Mouse (Mus musculus): ENCODE data around the gene Rps8. TPM values are rescaled to one million over a fixed set of nuclear protein-coding genes. Genes with fewer than 3 reads are reported as not detected.
A peak's percentile ranks its signal among the peaks of the same experiment; 100 is the strongest.

Gene Rps8
- total RNA-seq, 2 experiments from 2014 or later, result 556 to 596 TPM

DNA sequence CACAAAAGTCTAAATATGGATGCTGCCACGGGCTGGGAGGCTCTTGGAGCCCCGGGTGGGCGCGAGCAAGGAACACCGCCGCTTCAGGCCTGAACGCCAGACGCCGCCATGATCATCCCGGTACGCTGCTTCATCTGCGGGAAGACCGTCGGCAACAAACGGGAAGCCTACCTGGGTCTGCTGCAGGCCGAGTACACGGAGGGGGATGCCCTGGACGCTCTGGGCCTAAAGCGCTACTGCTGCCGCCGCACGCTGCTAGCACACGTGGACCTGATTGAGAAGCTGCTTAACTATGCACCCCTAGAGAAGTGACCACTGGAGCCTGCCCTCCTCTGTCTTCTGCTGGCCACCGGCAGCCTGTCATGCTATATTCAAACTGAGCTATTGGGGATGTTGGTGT lies 7.2 kb downstream of the Rps8 start:
- no peak for DNase-seq (ENCODE audit: low spot score in 2 of 2)

- DNase-seq (ENCODE audit: low spot score in 2 of 2), result no peak
Observed at GRCm38 (mm10) chr4:117148047-117148713, 7.9 kb downstream of the Rps8 start.

DNA sequence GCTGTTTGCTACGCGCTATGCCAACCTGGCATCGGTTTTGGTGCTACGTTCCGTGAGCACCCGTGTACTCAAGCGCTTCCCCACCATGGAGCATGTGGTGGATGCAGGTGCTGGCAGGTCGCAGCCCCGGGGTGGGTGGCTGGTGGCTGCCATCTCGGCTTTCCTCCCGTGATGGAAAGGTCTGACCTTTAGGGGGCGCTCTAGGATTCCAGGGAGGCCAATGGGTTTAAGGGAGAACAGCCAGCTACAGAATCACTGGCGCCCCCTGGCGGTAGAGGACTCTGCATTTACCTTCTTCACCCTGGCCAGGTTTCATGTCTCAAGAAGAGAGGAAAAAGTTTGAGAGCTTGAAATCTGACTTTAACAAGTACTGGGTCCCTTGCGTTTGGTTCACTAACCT lies 9.9 kb downstream of the Rps8 start:
- peak; percentile 84 for DNase-seq (ENCODE audit: low spot score in 2 of 2)

DNA sequence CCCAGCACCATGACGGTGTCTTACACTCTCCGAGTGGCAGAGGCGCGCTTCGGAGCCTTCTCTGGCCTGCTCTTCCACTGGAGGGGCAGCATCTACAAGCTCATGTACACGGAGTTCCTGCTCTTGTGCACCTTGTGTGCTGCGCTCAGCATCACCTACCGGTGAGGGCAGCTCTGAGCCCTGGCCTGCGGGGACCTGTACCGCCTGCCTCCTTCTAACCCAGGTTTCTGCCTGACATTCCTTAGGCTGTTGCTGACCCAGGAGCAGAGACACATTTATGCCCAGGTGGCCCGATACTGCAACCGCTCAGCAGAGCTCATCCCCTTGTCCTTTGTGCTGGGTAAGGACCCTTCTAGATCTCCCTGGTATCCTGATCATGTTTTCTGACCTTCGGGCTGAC lies 10.8 kb downstream of the Rps8 start:
- no peak for DNase-seq (ENCODE audit: low spot score in 2 of 2)

- no peak for DNase-seq (ENCODE audit: low spot score in 2 of 2)
Observed at GRCm38 (mm10) chr4:117143023-117143422, 13.0 kb downstream of the Rps8 start.

GRCm38 (mm10) chr4:117140613-117141012 lies 15.4 kb downstream of the Rps8 start:
- no peak for DNase-seq (ENCODE audit: low spot score in 2 of 2)

DNA sequence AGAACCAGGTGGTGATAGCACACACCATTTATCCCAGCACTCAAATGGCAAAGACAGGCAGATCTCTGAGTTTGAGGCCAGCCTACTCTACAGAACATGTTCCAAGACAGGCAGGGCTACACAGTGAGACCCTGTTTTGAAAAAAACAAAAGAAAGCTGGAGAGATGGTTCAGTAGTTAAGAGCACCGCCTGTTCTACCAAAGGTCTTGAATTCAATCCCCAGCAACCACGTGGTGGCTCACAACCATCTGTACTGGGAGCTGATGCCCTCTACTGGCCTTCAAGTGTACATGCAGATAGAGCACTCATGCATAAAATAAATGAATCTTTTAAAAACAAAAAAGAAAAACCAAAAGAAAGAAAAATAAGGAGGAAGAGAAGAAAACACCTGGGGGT lies 16.8 kb downstream of the Rps8 start:
- DNase-seq (ENCODE audit: low spot score in 2 of 2), result no peak

DNA sequence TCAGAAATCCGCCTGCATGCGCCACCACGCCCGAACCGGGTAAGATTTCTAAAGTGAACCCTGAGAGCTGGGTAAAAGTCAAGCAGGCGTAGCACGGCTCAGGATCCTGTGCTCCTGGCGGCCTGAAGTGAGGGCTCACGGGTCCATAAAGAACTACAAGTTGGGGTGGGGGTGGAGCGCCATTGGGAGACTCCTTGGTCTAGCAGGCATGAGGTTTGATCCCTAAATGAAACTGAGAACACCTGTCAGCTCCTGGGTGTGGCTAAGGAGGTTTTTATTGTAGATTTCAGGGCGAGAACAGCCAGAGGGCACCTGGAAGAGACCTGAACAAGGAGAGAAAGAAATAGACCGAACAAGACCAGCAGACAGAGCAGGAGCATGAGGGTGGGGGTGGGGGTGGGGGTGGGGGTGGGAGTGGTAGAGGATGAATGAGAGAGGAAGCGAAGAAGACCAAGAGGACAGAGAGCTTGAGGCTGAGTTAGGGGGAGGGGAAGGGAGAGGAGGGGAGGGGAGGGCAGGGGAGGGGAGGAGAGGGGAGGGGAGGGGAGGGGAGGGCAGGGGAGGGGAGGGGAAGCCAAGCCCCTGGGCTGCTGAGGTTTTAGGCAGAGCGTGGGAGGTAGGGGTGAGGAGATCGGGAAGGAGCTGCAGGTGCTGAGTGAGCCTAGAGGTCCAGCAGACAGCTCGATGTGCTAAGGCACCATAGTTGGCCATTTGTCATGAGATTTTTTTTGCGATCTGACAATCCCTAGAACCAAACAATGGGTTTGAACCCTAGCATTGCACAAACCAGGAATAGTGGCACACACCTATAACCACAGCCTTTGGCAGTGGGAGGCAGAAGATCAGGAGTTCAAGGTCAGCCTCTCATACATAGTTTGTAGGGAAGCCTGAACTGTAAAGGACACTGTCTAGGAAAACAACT lies 17.5 kb downstream of the Rps8 start:
- DNase-seq (ENCODE audit: low spot score in 2 of 2), result no peak

- no peak for DNase-seq (ENCODE audit: low spot score in 2 of 2)
Observed at GRCm38 (mm10) chr4:117136034-117136433, 20.0 kb downstream of the Rps8 start.

DNA sequence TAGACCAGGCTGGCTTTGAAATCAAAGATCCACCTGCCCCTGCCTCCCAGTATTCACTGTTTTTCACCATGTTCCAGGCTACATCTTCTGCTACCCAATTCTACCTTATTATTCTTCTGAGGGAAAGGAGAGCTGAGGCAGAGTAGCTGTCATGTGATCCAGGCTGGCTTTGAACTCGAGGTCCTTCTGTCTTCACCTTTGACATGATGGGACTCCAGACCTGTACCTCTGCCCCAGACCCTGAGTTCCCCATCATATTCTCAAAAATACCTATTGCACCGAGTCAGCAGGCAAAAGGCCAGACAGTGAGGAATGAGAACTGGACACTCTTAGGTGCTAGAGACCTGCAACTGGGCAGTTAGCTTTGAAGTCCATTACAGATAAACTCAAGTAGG lies 21.4 kb downstream of the Rps8 start:
- no peak for DNase-seq (ENCODE audit: low spot score in 2 of 2)

DNA sequence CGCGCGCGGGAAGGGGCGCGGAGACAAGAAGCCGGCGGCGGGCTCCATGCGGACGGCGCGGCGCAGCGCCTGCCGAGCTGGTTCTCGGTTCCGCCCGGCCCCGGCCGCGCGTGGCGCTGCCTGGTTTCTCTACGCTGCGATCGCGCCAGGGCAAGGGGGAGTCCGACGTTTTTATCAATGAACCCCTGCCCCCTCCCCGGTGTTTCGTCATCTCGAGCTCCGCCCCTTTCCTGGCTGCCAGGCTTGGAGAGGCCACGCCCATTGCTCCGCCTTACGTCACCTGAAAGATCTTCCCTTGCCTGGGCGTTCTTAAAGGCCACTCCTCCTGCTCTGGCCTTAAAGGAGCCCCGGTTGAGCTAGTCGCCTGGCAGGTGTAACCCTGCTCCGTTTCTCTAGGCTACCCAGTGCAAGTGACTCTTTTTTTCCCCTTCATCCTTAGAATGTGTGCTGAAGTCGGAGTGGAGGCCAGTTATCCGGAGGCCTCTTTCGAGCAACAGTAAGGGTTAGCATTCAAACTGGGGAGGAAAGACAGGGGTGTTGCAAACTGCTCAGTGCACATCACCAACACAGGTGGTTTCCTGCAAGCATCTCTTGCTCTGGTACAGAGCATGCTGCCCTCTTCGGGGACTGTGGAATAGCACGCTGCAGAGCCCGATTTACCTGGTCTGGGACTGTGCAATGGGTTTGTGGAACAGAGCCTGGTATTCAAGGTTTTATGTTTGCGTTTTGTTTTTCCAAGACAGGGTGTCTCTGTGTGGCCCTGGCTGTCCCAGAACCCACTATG lies 22.0 kb downstream of the Rps8 start, which contains the start of gene Plk3:
TSS of gene Plk3 (minus strand) at position 147 of the 784 bp plus-strand sequence.
- DNase-seq (ENCODE audit: low spot score in 2 of 2), result peak; percentile 98 to 99

GRCm38 (mm10) chr4:117133366-117133796 lies 22.7 kb downstream of the Rps8 start:
- peak; percentile 40 to 43 for DNase-seq (ENCODE audit: low spot score in 2 of 2)

DNA sequence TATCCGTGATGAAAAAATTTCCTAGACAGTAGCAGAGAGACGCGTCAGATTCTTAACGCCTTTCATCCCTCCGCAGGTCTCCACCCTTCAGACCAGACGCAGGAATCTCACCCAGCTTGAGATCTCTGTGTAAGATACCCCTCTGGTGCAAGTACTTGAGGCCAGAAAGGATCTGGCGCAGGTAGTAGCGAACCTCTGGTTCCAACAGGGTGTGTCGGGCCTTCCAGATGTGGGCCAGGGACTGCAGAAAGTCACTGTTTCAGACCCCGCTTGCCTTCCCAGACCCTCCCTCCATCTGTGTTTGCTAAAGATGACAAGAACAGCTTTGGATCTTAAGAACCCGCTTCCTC lies 23.3 kb downstream of the Rps8 start:
- DNase-seq (ENCODE audit: low spot score in 2 of 2), result no peak

DNA sequence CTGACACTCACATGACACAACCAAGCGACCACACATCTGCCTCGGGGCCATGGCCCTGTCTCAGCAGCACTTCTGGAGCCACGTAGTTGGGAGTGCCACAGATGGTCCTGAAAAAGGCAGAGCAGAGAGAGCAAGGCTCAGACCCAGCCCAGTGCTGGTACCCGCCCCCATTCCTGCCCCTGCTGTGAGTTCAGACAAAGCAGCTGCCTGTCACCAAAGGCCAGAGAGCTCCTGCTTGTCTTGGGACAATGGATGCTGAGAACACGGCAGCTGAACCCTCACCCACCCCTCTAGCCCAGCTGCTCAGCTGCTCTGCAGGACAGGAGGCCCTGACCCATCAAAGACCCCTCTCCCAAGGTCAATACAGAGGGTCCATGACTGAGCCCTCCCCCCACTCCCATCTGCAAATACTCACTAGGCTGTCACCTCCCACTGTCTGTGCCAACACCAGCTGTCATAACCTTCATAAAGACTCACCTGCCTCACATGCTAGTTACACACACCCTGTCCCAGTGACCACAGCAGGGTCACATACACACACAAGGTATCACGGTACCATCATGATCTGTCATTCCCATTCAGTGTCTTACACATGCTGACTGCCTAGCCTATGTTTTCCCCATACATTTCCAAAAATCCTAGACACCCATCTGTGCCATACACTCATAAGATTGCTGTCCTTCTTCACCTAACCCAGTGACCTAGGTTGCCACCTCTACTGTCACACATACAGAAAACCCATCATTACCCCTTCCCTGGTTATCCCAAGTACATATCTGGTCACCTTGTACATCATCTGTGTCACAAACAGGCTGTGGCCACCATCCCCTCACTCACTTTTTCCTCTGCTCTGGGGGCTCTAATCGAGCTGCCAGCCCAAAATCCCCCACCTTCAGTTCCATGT lies 23.9 kb downstream of the Rps8 start:
- DNase-seq (ENCODE audit: low spot score in 2 of 2), result no peak

DNA sequence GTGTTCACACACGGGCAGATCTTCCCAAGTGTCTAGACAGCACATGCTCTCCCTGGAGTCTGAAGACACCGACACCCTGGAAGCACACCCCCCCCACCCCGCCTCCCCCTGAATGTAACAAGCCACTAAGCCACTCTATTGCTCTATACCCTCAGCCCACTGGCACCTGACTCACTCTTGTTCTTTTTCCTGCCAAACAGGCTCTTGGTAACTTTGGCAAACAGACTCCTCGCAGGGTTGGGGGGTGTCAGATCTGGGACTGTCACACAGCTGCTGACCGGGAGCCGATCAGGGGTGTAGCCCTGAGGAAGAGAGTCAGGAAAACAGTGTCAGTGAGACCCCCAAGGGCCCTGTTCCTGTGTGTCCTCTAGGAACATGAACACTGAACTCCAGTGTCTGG lies 24.8 kb downstream of the Rps8 start:
- no peak for DNase-seq (ENCODE audit: low spot score in 2 of 2)

DNA sequence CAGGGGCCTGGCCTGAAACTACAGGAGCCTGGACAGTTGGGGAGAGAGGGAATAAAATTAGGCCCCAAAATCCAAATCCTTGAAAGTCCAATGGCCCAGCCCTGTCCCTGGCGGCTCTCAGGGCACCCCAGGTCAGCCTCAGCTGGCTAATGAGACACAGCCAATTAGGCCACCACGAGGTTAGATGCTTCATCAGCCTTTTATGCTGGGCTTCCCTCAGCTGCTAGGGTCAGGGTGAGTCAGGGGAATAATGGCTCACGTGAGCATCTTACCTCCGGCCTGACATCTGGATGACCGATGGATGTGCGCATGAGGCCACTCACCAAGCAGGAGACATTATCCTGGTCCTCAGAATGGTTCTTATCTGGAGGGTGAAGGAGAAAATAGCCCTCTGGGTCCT lies 25.3 kb downstream of the Rps8 start:
- DNase-seq (ENCODE audit: low spot score in 2 of 2), result no peak

DNA sequence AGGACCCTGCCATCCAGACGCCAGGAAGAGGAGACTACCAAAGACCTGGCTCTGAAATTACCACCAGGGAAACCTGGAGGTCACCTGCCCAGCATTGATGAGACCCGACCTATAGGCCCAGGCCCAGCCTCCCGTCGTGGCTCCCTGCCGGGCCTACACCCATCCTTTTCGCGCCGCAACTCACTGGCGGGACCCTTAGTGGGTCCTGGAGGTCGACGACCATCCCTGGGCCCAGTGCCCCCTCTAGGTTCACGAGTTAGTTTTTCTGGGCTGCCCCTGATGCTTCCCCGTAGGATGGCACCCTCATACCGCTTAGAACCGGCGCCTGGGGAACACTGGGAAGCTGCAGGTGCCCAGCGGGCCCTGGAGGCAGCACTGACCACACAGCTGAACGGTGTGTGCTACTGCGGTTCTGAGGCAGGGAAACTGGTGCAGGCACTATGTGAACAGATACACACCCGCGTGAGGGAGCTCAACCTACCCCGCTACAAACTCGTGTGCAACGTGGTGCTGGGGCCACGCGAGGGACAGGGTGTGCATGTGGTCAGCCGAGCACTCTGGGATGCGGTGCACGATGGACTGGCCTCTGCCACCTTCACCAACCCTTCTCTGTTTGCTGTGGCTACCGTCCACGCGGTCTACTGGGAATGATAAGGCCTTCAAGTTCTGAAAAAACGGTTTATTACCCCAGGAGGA lies 27.9 kb downstream of the Rps8 start:
- DNase-seq (ENCODE audit: low spot score in 2 of 2), result no peak

GRCm38 (mm10) chr4:117126675-117127290 lies 29.3 kb downstream of the Rps8 start, which contains the start of gene Tctex1d4:
TSS of gene Tctex1d4 (plus strand) at chr4:117126794.
- peak in 1 of 2 experiments; percentile 19 for DNase-seq (ENCODE audit: low spot score in 2 of 2)

DNA sequence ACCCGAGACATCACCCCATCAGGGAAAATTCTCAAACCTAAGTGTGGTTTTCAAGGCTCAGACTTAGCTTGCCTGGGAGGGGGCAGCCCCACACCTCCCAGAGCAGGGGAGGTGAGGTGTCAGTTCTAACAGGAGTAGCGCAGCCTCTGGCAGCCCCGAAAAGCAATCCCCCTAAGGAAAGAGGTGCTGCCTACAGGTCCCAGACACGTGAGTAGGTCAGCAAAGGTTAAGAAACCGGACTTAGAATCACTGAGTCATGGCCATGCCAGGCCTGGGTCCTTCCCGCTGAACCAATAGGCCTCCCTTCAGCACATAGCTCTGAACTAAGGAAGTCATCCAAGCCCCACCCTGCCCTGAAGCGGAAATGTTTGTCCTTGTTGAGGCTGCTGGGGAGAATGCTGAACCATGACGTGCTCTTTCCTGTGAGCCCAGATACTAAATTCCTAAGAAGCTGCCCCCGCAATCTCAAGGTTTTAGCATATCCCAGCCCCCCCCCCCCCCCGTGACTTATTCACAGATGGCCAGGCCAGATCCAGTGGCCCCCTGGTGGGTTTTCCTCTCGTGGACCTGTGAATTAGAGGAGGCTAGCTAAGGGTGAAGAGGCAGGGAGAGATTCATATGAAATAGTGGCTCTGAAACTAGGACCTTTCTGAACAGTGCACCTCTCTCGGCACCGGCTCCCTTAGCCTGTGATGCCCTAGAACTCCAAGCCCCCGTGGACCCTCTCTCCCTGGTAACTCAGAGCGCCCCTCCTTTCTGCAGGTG lies 30.0 kb downstream of the Rps8 start:
- DNase-seq (ENCODE audit: low spot score in 2 of 2), result peak; percentile 37 to 53

All from layer of hippocampus, postnatal 10 days (tissue).